Mouse (Mus musculus) limb, embryonic 14.5 days (tissue): ENCODE measurements around the gene Gng5. TPM values are rescaled to one million over a fixed set of nuclear protein-coding genes. Genes with fewer than 3 reads are reported as not detected.
A peak's percentile ranks its signal among the peaks of the same experiment; 100 is the strongest.

ENCODE experiments used
- ATAC-seq: fragments of 200-750 bp; cut with Nextera tagmentation; 2 replicates; pipeline ENCODE4 v1.8.0; 2017; ENCODE audit warnings: low read depth, moderate number of reproducible peaks, moderate TSS enrichment; ENCODE audit not compliant: low FRiP score
- DNase-seq: peaks from one replicate; pipeline ENCODE4 v3.0.0-alpha.2; 2015; ENCODE audit warnings: low spot score
- H3K27ac ChIP-seq: fragments of 300-500 bp; sonication (generic); replicated peaks from 2 replicates; pipeline ENCODE4 v1.5.1; 2014; ENCODE audit warnings: low read depth, mild to moderate bottlenecking, low read length, moderate library complexity, mixed read lengths
- H3K27me3 ChIP-seq: fragments of 300-500 bp; sonication (generic); 2 replicates; pipeline ENCODE4 v1.6.1; 2014; ENCODE audit warnings: low read length, mixed read lengths; ENCODE audit not compliant: control insufficient read depth, insufficient read depth
- H3K36me3 ChIP-seq: fragments of 300-500 bp; sonication (generic); 2 replicates; pipeline ENCODE4 v1.6.1; 2014; ENCODE audit warnings: mild to moderate bottlenecking, low read length, moderate library complexity, mixed read lengths; ENCODE audit not compliant: control insufficient read depth, insufficient read depth
- H3K4me1 ChIP-seq: fragments of 300-500 bp; sonication (generic); 2 replicates; pipeline ENCODE4 v1.6.1; 2014; ENCODE audit warnings: antibody characterized with exemption, low read length, mixed read lengths; ENCODE audit not compliant: control insufficient read depth, insufficient read depth
- H3K4me2 ChIP-seq: fragments of 300-500 bp; sonication (generic); replicated peaks from 2 replicates; pipeline ENCODE4 v1.6.1; 2014; ENCODE audit warnings: low read depth, mild to moderate bottlenecking, low read length, moderate library complexity; ENCODE audit not compliant: severe bottlenecking
- H3K4me3 ChIP-seq: fragments of 300-500 bp; sonication (generic); replicated peaks from 2 replicates; pipeline ENCODE4 v1.5.1; 2014; ENCODE audit warnings: low read length
- H3K9ac ChIP-seq: fragments of 300-500 bp; sonication (generic); 2 replicates; pipeline ENCODE4 v1.6.1; 2014; ENCODE audit warnings: mild to moderate bottlenecking, low read depth, low read length, moderate library complexity; ENCODE audit not compliant: severe bottlenecking
- H3K9me3 ChIP-seq: fragments of 300-500 bp; sonication (generic); 2 replicates; pipeline ENCODE4 v1.6.1; 2016; ENCODE audit warnings: low read length; ENCODE audit not compliant: control insufficient read depth
- POLR2A ChIP-seq: fragments of 200-500 bp; IDR thresholded peaks from 2 replicates; pipeline ENCODE4 v1.8.0; 2012; ENCODE audit warnings: inconsistent platforms, mild to moderate bottlenecking, moderate library complexity, borderline replicate concordance; ENCODE audit not compliant: insufficient read depth, insufficient read length; ENCODE audit errors: extremely low read depth
- WGBS: fragments of 180-500 bp; shearing (Covaris S2); extraction: QIAGEN DNeasy Blood & Tissue Kit; methylation state at CpG from one replicate; pipeline ENCODE4 v1.1.7; 2014; 5-methylcytosine and 5-hydroxymethylcytosine counted together
- polyA plus RNA-seq, 2 experiments: library from polyadenylated mRNA; depleted of rRNA in 1 of 2; stranded (reverse) in 1 of 2; unstranded in 1 of 2; fragments of >200 nt; fragmentation: Nextera tagmentation in 1 of 2; extraction: Ambion mirVana in 1 of 2; gene quantifications; 2 replicates each; pipeline versions ENCODE4 v1.2.1 to v1.2.3; 2012 to 2014

The Gng5 gene
- polyA plus RNA-seq, 2 experiments, result 385 to 880 TPM

DNA sequence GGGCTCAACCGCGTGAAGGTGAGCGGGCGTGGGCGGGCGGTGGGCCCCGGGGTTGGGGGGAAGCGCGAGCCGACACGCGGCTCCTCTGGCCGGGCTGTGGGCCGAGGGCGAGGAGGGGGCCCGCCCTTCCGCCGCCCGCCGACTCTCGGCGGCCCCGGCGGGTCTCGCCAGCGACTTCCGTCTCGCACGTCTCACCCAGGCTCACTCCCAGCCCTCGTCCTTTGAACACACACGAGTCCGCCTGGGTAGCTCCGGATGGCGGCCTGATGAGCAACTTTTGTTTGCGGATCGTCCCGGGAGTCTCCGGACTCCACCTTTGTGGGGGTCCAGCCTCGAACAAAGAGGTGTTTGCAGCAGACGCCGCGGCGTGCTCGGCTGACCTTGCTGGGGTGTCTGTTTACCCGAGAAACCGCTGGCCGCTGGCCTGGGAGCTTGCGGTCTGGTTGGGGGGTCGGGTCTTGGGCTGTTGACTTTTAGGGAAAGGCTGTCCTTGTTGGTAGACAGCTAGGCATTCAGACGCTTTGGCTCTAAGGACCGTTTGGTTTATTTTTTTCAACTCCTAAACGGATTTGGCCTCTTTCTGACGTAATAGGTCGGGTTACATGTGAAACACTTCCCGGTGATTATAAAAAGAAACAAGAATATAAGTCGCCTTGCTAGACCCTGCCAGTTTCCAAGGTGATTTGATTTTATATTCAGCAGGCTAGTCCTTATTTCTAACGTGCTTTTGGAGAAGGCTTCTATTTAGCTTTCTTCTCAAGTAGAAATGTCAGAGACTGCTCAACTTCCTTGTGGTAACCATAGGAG is 599 bp downstream of the Gng5 start:
- Histone ChIP-seq H3K9ac (peak overlapping the region; percentile 94), H3K36me3 (peaks cover 18% of the 10 kb centered on the region), H3K27me3 (no peaks in the 10 kb centered on the region), H3K9me3 (no peaks in the 10 kb centered on the region), H3K4me3 (peak overlapping the region; percentile 93), H3K27ac (peak overlapping the region; percentile 96), H3K4me1 (peaks cover 16% of the 10 kb centered on the region), H3K4me2 (peak overlapping the region; percentile 79)
- ATAC-seq, result peak; percentile 77
- no peak for TF ChIP-seq POLR2A
- peak; percentile 60 for DNase-seq
- 1% methylated on average over 24 of the region's 57 CpGs for WGBS

DNA sequence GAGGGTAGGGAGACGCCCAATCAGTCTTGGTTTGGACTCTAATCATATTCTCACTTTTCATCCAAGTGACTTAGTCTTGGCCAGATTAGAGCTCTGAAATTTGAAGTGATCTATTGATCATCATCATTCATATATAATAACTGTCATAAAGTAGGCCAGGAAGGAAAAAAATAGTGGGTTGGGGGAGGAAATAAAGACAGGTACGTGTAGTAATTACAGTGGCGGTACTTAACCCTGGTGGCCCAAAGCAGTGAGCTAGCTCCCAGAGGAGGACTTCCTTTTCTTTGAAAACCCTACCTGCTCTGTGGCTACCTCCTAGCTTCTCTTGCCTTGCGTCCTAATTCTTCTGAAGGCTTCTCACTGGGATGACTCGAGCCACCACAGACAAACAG is 1.2 kb downstream of the Gng5 start:
- whole genome bisulfite sequencing, result 4% methylated on average over 5 of the region's 5 CpGs
- TF ChIP-seq POLR2A, result no peak
- Histone ChIP-seq H3K4me1 (peaks cover 16% of the 10 kb centered on the region), H3K4me2 (peak overlapping the region; percentile 79), H3K9ac (peak overlapping the region; percentile 94), H3K36me3 (peaks cover 23% of the 10 kb centered on the region), H3K27ac (peak overlapping the region; percentile 96; the same call in 1 of the 2 replicates), H3K4me3 (peak overlapping the region; percentile 93), H3K9me3 (no peaks in the 10 kb centered on the region), H3K27me3 (no peaks in the 10 kb centered on the region)
- DNase-seq (no peak), ATAC-seq (no peak)

DNA sequence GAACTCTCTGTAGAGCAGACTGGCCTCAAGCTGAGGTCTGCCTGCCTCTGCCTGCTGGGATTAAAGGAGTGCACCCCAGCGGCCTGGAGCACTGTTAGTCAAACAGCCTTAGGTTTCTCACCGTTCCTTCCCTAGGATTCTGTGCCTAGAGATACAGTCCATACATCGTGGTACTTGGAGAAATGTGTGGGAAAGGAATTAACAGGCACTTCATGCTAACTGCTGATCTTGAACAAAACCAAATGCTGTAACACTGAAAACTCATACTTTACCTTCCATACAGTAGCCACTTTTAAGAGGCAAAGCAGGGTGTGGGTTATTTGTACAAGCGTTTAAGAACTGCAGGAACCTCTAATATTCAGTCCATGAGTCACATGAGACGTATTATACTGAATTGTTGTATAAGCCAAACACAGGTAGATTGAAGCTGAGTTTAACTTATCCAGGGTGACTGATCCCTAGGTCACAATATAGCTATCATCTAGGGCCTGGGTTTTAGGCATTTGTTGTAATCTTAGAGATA is 2.1 kb downstream of the Gng5 start:
- Histone ChIP-seq H3K9ac (peak overlapping the region; percentile 94; the same call in 1 of the 2 replicates), H3K27ac (no peak overlapping the region), H3K36me3 (peaks cover 30% of the 10 kb centered on the region), H3K27me3 (no peaks in the 10 kb centered on the region), H3K9me3 (no peaks in the 10 kb centered on the region), H3K4me3 (peak overlapping the region; percentile 93), H3K4me2 (peak overlapping the region; percentile 79), H3K4me1 (peaks cover 16% of the 10 kb centered on the region)
- ATAC-seq (no peak), DNase-seq (no peak)
- 43% methylated on average over 5 of the region's 5 CpGs for WGBS
- TF ChIP-seq POLR2A, result no peak

DNA sequence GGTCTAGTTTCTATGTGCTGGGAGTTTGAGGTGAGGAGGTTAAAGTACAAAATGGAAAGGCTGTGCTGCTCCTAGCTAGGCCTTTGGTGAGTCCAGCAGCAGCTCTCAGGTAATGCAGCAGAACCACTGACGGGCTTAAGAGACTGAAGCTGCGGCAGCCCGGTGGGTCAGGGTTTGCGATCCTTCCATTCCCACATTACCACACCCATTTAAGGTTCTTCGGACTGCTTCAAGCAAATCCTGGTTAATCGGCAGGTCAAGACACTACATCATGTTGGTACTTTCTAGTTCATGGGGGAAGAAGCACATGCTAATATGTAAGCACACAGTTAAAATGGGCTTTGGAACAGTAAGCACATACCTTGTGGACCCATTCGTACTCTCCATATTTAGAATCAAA is 7.1 kb downstream of the Gng5 start:
- H3K4me1 ChIP-seq, result peaks cover 6% of the 10 kb centered on the region
- ATAC-seq (no peak), DNase-seq (no peak)
- no peak overlapping the region for H3K27ac ChIP-seq
- no peaks in the 10 kb centered on the region for H3K27me3 ChIP-seq
- 95% methylated on average over 7 of the region's 7 CpGs for WGBS
- H3K36me3 ChIP-seq, result peaks cover 71% of the 10 kb centered on the region
- TF ChIP-seq POLR2A, result no peak
- H3K4me3 ChIP-seq, result no peak overlapping the region
- H3K4me2 ChIP-seq, result no peak overlapping the region
- H3K9ac ChIP-seq, result no peak overlapping the region
- no peaks in the 10 kb centered on the region for H3K9me3 ChIP-seq

DNA sequence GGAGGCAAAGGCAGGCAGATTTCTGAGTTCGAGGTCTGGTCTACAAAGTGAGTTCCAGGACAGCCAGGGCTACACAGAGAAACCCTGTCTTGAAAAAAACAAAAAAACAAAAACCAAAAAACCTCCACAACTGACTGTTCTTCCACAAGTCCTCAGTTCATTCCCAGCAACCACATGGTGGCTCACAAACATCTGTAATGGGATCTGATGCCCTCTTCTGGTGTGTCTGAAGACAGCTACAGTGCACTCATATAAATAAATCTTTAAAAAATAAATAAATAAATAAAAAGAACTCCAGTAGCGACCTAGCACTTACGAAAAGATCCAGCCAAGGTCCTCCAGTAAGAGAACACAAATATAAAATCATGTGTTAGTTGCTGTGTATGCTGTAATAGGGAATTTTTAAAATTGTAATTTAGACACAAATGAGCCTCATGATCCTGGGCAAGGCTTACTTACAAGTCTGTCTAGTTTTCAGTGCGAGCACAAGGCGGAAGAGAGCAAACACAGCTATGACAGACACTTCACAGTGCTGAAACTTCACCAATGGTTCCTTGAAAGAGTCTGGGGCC is 20.7 kb downstream of the Gng5 start:
- ATAC-seq (no peak), DNase-seq (no peak)
- no peaks in the 10 kb centered on the region for H3K27me3 ChIP-seq
- peak overlapping the region; percentile 87 for H3K4me3 ChIP-seq
- no peaks in the 10 kb centered on the region for H3K4me1 ChIP-seq
- WGBS, result 42% methylated on average over 5 of the region's 5 CpGs
- TF ChIP-seq POLR2A, result no peak
- peak overlapping the region; percentile 97 for H3K27ac ChIP-seq
- peak overlapping the region; percentile 71 for H3K4me2 ChIP-seq
- H3K9ac ChIP-seq, result peak overlapping the region; percentile 90
- H3K36me3 ChIP-seq, result peaks cover 24% of the 10 kb centered on the region
- H3K9me3 ChIP-seq, result no peaks in the 10 kb centered on the region
